Mouse (Mus musculus) urinary bladder, postnatal 25 days (tissue): ENCODE results near the gene Nol11.
A peak's percentile ranks its signal among the peaks of the same experiment; 100 is the strongest.
"Not testable (repeated sequence)": the region's sequence is repeated elsewhere in the genome, so short reads cannot be mapped to it uniquely, and the experiment has no call there.

Source experiments
- DNase-seq: peaks from one replicate; pipeline ENCODE4 v3.0.0; 2022; ENCODE audit warnings: low spot score

Nol11 gene

DNA sequence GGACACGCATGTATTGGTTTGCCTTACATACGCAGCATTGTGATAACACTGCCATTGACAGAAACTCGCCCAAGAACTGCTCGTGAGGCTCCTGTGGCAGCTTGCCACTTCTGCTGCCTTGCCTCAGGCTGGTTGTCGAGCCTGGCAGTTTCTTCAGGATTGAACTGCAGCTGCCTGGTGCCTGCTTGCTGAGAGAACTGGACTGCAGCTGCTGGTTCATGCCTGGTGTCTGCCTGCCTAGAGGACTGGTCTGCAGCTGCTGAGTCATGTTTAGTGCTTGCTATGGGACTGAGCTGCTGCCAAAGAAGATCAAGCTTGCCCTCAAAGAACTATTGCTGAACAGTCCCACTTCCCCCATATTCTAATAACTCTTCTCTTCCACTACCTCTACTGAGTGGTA, 33.9 kb downstream of the Nol11 start:
- DNase-seq: no peak

DNA sequence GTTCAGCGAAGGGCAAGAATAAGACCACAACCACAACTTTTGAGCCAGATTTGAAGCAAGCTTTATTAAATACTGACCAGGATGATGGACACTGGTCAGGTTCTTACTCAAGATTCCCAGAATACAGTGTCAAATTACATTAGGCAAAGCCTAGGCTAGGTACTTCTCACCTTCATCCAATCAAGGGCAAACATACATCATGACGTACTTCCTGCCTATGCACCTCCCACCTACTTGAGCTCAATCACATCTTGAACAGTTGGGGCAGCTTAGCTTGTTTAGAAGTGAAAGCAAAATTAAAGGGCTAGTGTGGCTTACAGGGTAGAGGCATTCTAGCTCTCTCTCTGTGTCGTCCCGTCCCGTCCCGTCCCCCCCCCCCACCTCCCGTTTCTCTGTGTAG, 34.8 kb downstream of the Nol11 start:
- DNase-seq: no peak

DNA sequence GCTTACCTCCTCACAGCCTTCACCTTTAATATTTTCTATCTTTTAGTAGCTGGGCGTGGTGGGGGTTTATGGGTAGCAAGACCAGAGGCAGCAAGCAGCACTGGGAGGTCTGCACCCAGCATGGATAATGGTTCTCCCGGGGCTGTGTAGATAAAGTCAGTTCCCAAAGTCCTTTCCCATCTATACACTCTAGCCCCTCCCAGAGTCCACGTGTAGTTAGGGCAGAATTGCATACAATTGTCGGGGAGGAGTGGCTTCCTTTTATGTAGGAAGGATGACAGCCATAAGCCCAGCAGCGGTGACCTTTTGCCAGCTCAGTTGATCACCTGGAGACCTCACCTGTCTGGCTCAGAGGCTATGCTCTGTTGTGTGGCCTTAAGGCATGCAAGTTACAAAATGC, 35.5 kb downstream of the Nol11 start:
- DNase-seq: no peak

DNA sequence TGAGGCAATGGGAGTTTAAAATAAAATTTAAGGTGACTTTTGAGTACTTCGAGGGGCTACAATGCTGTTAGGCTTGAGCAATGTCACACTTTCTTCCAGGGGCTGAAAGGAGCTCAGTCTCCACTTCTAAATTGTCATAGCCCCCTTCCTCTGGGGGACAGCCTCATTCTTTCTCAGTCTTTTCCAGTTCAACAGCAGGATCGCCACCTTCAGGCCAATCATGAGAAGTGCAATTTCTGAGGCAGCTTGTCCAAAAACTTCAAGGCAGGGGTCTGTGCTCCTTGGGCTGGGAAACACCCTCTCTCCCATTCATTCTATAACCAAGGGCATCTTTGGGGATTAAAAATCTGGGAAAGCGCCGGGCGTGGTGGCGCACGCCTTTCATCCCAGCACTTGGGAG, 37.4 kb downstream of the Nol11 start:
- DNase-seq: no peak

DNA sequence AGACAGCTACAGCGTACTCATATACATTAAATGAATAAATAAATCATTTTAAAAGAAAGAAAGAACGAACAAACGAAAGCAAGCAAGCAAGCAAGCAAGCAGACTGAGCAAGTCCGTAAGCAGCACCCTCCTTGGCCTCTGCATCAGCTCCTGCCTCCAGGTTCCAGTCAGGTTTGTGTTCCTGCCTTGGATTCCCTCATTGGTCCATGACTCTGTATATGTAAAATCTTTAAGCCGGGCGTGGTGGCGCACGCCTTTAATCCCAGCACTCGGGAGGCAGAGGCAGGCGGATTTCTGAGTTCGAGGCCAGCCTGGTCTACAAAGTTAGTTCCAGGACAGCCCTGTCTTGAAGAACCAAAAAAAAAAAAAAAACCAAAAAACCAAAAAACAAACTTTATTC, 45.2 kb downstream of the Nol11 start:
- DNase-seq: not testable (repeated sequence)

DNA sequence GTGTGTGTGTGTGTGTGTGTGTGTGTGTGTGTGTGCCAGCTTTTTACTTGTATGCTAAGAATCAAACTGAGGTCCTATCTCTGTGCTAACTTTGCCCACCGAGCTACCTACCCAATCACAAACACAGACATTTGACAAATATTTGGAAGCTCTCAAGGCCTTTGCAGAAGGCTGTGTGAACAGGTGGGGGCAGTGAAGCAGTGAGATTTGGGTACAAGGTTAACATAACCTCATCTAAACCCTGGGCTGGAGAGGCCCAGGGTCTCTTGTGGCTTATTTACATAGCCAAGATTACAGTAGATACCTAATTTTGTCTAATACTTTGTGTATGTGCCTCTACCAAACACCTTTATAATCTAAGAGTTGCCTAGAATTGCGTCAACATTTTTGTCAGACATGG, 46.8 kb downstream of the Nol11 start:
- DNase-seq: no peak

DNA sequence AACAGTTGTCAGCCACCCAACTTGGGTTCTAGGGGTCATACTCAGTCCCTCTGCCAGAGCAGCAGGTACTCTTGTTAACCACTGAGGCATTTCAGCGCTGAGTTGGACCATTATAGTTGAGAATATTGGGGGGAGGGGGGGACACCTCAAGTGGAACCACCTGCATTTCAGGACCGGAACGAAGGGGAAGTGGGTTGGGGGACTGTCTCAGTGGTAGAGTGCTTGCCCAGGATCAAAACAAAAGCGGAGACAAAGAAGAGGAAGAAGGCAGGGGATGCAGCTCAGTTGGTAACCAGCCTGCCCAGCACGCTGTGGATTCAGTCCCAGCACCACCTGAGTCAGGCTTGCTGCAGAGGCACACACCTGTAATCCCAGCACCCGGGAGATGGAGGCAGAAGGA, 48.4 kb downstream of the Nol11 start:
- DNase-seq: no peak

DNA sequence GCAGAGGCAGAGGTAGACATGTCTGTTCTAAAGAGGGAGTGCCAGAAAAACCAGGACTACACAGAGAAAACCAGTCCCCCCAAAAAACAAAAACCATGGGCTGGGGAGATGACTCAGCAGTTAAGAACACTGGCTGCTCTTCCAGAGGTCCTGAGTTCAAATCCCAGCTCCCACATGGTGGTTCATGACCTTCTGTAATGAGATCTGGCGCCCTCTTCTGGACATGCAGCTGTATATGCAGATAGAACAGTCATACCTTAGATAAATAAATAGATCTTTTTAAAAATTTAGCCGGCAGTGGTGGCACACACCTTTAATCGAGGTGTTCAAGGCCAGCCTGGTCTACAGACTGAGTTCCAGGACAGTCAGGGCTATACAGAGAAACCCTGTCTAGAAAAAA, 50.5 kb downstream of the Nol11 start:
- DNase-seq: no peak

DNA sequence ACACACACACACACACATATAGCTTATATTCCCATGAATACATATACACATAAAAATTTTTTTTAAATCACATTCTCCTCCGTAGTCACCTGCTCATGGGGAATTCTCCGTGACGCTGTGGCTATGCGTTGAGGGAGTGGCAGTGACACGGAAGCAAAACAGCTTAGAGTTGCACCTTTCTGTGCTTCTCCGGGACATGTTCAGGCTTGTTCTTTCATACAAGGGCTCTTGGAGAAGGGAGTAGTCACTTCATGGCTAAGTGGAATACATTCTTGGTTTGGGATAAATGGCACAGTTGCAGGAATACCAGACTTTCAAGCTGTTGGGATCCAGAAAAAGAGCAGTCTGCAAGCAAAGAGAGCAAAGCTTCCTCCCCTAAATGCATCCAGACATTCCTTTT, 51.6 kb downstream of the Nol11 start:
- DNase-seq: no peak

DNA sequence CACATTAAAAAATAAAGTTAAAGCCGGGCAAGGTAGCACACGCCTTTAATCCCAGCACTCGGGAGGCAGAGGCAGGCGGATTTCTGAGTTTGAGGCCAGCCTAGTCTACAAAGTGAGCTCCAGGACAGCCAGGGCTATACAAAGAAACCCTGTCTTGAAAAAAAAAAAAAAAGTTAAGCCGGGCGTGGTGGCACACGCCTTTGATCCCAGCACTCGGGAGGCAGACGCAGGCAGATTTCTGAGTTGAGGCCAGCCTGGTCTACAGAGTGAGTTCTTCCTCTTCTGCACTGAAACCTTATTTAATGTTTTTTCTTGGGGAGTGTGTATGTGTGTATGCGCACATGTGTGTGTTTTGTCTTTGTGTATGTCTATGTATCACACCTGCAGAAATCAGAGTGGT, 52.7 kb downstream of the Nol11 start:
- not testable (repeated sequence) for DNase-seq

DNA sequence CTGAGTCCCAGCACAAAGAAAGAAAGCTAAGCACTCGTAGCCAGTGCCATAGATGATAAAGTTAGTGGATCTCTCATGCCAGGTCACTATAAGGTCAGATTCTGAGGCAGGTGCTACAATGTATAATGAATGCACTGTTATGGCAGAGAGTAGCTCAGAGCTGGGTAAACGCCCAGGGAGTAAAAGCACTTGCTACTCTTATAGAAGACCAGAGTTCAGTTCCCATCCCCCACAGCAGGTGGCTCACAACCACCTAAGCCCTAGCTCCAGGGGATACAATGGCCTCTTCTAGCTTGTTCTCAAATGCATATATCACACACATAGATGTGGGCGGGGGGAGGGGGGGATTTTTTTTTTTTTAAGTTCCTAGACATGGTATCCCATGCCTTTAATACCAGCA, 53.4 kb downstream of the Nol11 start:
- DNase-seq: no peak

DNA sequence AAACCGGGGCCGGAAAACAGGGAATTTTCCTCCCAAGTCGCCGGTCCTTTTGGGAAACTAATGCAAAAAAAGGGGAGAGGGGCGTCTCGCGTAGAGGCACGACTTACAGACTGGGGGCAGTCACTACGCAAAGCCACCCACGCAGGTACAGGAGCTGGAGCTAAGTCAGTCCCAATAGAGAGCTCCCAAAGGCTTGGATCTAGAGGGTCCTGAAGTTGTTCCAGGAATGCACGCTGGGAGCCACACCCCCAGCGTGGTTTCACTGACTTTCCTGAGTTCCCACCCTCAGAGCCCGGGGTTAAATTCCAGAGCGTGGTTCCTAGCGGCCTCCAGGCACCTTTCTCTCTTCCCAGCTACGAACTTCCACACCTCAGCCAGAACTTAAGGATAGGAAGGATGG, 56.8 kb downstream of the Nol11 start:
- DNase-seq: no peak

DNA sequence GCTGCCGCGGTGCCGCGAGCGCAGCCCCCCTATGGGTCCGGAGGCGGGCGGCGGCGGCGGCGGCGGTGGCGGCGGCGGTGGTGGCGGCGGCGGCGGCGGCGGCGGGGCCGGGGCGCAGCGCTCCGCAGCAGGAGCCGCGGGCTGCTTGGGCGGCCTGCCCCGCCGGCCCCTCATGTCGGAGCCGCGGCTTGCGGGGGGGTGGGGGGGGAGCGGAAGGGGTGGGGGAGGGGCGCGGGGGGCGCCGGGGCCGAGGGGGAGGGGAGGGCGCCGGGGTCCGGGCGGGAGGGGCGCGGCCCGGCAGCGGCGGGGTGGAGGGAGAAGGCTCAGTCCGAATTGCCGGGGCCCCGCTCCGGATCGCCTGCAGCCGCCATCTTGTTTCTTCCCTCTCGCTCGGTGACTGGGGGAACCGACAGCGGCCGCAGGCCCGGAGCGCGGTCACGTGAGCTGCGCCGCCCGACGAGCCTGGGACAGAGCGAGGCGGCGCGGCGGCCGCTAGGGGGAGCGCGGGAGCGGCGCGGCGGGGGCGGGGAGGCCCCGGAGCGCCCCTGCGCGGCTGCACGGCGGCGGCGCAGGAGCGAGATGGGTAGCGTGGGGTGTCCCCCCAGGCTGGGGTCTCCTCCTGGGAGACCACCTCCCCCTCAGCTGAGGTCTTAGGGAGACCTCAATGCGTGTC, 57.3 kb downstream of the Nol11 start, which contains the start of gene Bptf:
TSS of gene Bptf (minus strand) at position 379 of the 673 bp plus-strand sequence.
- peak; percentile 92 for DNase-seq

DNA sequence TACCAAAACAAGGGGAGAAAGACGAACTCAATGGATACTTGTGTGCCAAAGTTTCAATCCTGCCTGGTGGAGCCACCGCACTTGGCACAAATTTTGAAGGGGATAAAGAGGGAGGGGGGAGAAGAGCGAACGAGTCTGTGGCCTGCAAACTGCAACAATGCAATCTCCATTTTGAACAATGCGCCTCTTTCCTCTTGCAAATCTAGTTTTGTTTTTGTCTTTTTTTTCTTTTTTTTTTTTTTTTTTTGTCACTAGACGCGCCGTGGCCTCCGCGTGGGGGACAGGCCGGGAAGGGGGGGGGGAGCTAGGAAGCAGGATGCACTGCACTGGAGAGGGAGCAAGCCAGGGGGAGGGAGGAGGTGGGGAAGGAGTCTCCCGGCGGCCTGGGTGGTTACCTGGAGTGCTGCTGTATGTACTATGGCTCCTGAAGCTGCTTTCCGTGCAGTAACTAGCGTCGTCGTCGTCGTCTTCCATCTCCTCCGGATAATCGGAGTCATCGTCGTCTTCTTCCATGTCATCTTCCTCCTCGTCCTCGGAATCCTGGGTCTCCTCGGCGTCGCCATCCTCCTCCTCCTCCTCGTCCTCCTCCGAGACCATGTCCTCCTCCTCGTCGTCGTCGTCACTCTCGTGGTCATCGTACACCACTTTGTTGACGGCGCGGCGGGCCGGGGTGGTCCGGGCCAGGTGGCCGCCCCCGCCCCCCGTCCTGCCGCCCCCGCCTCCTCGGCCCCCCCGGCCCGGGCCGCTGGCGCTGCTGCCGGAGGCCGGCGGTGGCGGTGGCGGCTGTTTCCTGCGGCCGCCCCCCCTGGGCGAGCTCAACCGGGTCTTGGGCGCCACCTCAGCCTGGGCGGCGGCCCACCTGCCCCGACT, 58.1 kb downstream of the Nol11 start:
- peak; percentile 52 for DNase-seq

DNA sequence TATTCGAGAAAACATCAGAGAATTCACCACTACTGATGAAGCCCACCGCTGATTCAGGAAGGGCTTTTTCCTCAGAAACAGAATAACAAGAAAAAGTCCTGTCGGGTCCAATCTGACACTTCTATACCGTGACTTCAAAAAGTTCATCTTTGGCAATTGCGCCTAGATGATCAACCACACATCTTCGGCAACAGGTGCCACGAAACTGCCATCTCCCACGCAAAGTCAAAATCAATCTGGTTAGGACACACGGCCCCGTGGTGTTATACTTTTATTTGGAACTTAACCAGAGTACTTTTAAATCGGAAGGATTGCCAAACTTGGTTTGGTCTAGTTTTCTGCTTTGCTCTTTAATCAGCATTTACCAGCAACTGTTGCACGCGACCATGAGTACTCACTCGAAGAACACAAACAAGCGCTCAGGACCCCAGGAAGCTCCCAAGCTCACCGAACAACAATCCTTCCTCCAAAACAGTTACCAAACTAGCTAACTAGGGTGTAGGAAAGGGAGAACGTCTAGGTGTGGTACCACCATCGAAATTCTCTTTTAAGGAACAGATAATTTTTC, 58.9 kb downstream of the Nol11 start:
- DNase-seq: no peak

DNA sequence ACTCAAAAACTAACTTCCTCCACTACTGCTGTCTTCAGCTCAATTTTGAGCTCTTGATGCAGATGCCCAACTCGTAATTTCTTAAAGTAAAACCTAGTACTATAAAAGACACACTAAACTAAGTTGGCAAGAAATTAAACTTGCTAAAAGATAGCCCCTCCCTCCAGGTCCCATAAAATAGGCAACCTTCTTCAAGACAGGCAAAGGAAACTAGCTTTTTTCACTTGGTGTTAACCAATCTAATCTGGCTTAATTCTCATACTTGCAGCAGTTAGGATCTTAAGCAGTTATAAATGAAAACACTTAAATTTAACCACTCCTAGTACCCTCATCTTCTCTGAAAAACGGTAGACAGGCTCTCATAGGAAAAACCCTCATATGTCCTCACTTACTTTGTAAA, 59.5 kb downstream of the Nol11 start:
- DNase-seq: no peak

DNA sequence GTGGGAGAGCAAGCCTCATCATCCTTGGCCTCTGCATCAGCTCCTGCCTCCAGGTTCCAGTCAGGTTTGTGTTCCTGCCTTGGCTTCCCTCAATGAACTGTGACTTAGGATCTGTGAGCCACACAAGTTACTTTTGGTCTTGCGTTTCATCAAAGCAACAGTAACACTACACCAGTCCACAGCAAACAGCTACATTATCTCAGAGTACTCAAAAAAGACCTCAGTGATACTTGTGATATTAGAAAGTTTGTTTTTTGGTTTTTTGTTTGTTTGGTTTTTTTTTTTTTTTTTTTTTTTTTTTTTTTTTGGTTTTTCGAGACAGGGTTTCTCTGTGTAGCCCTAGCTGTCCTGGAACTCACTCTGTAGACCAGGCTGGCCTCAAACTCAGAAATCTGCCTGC, 62.5 kb downstream of the Nol11 start:
- not testable (repeated sequence) for DNase-seq

DNA sequence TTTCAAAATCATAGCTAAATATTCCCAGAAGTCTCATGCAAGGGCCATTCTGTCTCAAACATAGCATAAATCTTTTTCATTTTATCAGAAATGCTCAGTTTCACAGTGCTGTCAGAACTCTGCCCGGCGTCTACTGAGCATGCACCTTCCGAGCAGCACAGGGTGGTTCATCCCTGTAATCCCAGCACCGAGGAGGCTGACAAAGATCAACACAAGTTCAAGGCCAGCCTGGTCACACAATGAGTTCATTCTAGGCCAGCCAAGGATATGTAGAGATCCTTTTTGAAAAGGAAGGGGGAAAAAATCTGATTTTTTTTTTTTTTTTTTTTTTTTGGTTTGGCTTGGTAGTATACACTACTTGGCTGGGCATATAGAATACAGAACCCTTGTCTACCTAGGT, 64.2 kb downstream of the Nol11 start:
- no peak for DNase-seq

DNA sequence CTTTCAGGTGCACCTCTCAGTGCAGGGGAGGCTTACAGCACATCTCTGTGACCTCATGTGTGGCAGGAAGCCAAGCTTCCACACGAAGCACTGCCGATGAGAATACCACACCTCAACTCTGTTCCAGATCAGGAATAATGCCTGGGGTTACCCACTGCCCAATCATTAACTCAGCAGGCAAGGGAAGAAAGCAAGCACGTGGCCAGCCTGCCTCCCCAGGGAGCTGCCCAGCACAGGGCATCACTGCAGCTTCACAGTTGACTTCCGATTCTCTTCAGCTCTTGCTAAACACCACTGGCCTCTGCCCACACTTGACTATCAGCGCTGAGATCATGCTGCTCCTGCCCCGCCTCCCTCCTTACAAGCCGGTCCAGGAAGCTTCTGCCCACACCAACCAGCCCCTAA, 64.9 kb downstream of the Nol11 start:
- peak; percentile 39 for DNase-seq

DNA sequence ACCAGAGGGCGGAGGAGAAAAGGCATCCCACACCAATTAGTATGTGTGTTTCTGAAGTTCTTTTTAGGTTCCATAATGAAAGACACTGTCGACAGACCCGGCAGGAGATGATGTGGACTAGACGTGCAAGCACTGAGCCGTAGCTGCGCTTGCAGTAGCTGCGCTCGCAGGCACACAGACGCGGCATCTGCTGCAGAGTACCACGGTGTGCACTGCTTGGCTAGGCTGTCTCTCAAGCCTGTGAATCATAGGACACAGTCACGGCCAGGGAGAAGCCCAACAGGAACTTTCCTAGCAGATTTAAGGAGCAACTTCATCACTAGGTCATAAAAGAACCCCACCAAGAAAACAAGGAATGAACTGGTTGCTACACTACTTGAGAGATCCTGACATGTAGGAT, 71.4 kb downstream of the Nol11 start:
- no peak for DNase-seq
